Mouse (Mus musculus): ENCODE measurements around the gene Mnd1. TPM values are rescaled to one million over a fixed set of nuclear protein-coding genes. Genes with fewer than 3 reads are reported as not detected.

Gene Mnd1
- polyA plus RNA-seq (2017; shearing (Covaris generic)) = 1 to 10 TPM; 1.7 to 3.8 TPM

GRCm38 (mm10) chr3:84155558-84156006 is at the start of gene Mnd1:
Gene Mnd1 (minus strand): TSS chr3:84155786.
- peak; percentile 99 for ATAC-seq

GRCm38 (mm10) chr3:84204640-84205039 is 49.1 kb upstream of the Mnd1 start:
- no peak for ATAC-seq

GRCm38 (mm10) chr3:84200559-84201420 is 45.2 kb upstream of the Mnd1 start:
- no peak for ATAC-seq

GRCm38 (mm10) chr3:84199516-84199915 is 43.9 kb upstream of the Mnd1 start:
- ATAC-seq = no peak

- ATAC-seq = no peak
Measured at GRCm38 (mm10) chr3:84198229-84198628, 42.6 kb upstream of the Mnd1 start.

- ATAC-seq = no peak
Measured at GRCm38 (mm10) chr3:84193881-84194280, 38.3 kb upstream of the Mnd1 start.

- ATAC-seq = no peak
Measured at GRCm38 (mm10) chr3:84191141-84191881, 35.7 kb upstream of the Mnd1 start.

GRCm38 (mm10) chr3:84190513-84191061 is 35.0 kb upstream of the Mnd1 start:
- ATAC-seq = no peak

GRCm38 (mm10) chr3:84189629-84190173 is 34.1 kb upstream of the Mnd1 start:
- ATAC-seq = no peak

- ATAC-seq = no peak
Measured at GRCm38 (mm10) chr3:84181717-84182116, 26.1 kb upstream of the Mnd1 start.

- no peak for ATAC-seq
Measured at GRCm38 (mm10) chr3:84181102-84181501, 25.5 kb upstream of the Mnd1 start.

- no peak for ATAC-seq
Measured at GRCm38 (mm10) chr3:84180304-84180703, 24.7 kb upstream of the Mnd1 start.

GRCm38 (mm10) chr3:84177834-84178233 is 22.2 kb upstream of the Mnd1 start:
- ATAC-seq = no peak

GRCm38 (mm10) chr3:84175337-84176315 is 20.0 kb upstream of the Mnd1 start:
- ATAC-seq = peak; percentile 81

- no peak for ATAC-seq
Measured at GRCm38 (mm10) chr3:84173581-84174154, 18.1 kb upstream of the Mnd1 start, which contains the start of gene Gm6525. Gene Gm6525 (plus strand): TSS chr3:84174104.

- no peak for ATAC-seq
Measured at GRCm38 (mm10) chr3:84172406-84172805, 16.8 kb upstream of the Mnd1 start.

GRCm38 (mm10) chr3:84169393-84170005 is 13.9 kb upstream of the Mnd1 start:
- no peak for ATAC-seq

GRCm38 (mm10) chr3:84168943-84169342 is 13.4 kb upstream of the Mnd1 start:
- ATAC-seq = no peak

GRCm38 (mm10) chr3:84166073-84166472 is 10.5 kb upstream of the Mnd1 start:
- ATAC-seq = no peak

GRCm38 (mm10) chr3:84165391-84165790 is 9.8 kb upstream of the Mnd1 start:
- no peak for ATAC-seq

Measured in activated CD4-positive, CD25-positive, alpha-beta regulatory T cell, adult 4 months (primary cell).